ENCODE assay signal across 8 mouse cellular contexts in the genomic region with DNA sequence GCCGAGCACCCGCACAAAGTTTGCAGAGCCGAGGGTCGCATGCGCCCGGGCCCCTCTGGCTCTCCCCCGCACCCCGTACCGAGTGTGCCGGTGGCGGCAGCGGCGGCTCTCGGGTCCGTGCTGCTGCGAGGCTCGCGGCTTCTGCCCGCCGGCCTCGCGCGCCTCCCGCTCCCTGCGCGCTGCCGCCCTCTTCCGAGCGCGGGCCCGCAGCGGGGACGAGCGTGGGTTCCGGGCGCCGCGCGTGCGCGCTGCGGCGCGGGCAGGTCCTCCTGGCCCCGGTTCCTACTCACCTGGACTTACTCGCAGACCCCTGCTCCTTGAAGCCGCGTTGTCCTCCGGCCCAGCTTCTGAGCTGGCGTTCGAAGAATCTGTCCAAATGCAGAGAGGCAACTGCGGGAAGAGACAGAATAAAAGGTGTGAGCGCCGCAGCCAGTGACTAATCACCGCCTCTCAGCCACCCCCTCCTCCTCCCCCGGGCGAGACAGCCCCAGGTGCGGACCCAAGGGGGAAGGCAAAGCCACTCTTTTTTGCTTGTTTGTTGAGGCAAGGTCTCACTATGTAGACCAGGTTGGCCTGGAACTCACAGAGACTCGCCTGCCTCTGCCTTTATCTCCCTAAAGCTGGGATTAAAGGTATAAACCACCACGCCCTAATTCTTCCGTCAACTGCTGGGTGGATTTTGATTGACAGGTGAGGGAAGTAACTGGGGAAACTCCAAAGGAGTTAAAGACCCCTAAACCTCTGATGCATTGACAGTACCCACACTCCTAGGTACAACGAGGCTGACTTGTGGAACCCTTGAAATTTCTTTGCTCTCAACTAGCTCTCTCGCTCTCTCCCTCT. TPM values are rescaled to one million over a fixed set of nuclear protein-coding genes. Genes with fewer than 3 reads are reported as not detected.
DNase-seq lines count a peak whose midpoint lies in the region; ATAC-seq and TF ChIP-seq lines count a peak whose summit lies in the region.

No protein-coding gene starts in this region.

- H3K4me2 ChIP-seq in forebrain, embryonic 14.5 days (ENCODE audit: low read length) = peak overlapping the region; percentile 87
- H3K4me2 ChIP-seq in hindbrain, embryonic 13.5 days = peak overlapping the region; percentile 86
- peak overlapping the region; percentile 58 for H3K4me2 ChIP-seq in limb, embryonic 11.5 days (ENCODE audit: low read depth, severe bottlenecking)
- peak overlapping the region; percentile 90 for H3K4me2 ChIP-seq in midbrain, embryonic 12.5 days (replicated peaks)
- H3K4me2 ChIP-seq in stomach, embryonic 14.5 days (replicated peaks; ENCODE audit: low read depth, low read length) = peak overlapping the region; percentile 69

- H3K9me3 ChIP-seq in forebrain, embryonic 14.5 days (replicated peaks; ENCODE audit: control insufficient read depth, low read length) = no peaks in the 10 kb centered on the region
- no peaks in the 10 kb centered on the region for H3K9me3 ChIP-seq in hindbrain, embryonic 13.5 days
- no peaks in the 10 kb centered on the region for H3K9me3 ChIP-seq in limb, embryonic 11.5 days (ENCODE audit: control insufficient read depth, low read length)
- H3K9me3 ChIP-seq in midbrain, embryonic 12.5 days = no peaks in the 10 kb centered on the region
- no peaks in the 10 kb centered on the region for H3K9me3 ChIP-seq in stomach, embryonic 14.5 days (ENCODE audit: control insufficient read depth, low read depth, low read length)

- peak; percentile 81 for ATAC-seq in forebrain, embryonic 14.5 days
- ATAC-seq in hindbrain, embryonic 13.5 days (ENCODE audit: low FRiP score) = peak; percentile 80
- ATAC-seq in limb, embryonic 11.5 days (ENCODE audit: insufficient number of reproducible peaks, low FRiP score, low TSS enrichment, low read depth) = peak; percentile 39; the same call in 1 of the 2 replicates
- ATAC-seq in midbrain, embryonic 12.5 days (ENCODE audit: low FRiP score, low read depth) = peak; percentile 62
- ATAC-seq in stomach, embryonic 14.5 days (ENCODE audit: insufficient number of reproducible peaks, insufficient read depth, low FRiP score, low read depth) = peak; percentile 73

- peaks cover 14% of the 10 kb centered on the region; the same call in 1 of the 2 replicates for H3K27me3 ChIP-seq in forebrain, embryonic 14.5 days (replicated peaks; ENCODE audit: control insufficient read depth, insufficient read depth, low read length)
- peaks cover 52% of the 10 kb centered on the region for H3K27me3 ChIP-seq in hindbrain, embryonic 13.5 days
- H3K27me3 ChIP-seq in limb, embryonic 11.5 days (ENCODE audit: control insufficient read depth, insufficient read depth, low read length) = peaks cover 26% of the 10 kb centered on the region
- H3K27me3 ChIP-seq in midbrain, embryonic 12.5 days = peaks cover 55% of the 10 kb centered on the region
- no peaks in the 10 kb centered on the region for H3K27me3 ChIP-seq in stomach, embryonic 14.5 days (ENCODE audit: control insufficient read depth, insufficient read depth, low read length)

- WGBS in forebrain, embryonic 14.5 days = 2% methylated on average over 61 of the region's 63 CpGs
- WGBS in hindbrain, embryonic 13.5 days = 3% methylated on average over 51 of the region's 63 CpGs
- 2% methylated on average over 62 of the region's 63 CpGs for WGBS in limb, embryonic 11.5 days
- WGBS in midbrain, embryonic 12.5 days = 2% methylated on average over 62 of the region's 63 CpGs
- 3% methylated on average over 60 of the region's 63 CpGs for whole genome bisulfite sequencing in stomach, embryonic 14.5 days

- peaks cover 7% of the 10 kb centered on the region; the same call in 1 of the 2 replicates for H3K4me1 ChIP-seq in forebrain, embryonic 14.5 days (ENCODE audit: control insufficient read depth, insufficient read depth, low read length)
- H3K4me1 ChIP-seq in hindbrain, embryonic 13.5 days (replicated peaks) = peaks cover 29% of the 10 kb centered on the region
- peaks cover 11% of the 10 kb centered on the region for H3K4me1 ChIP-seq in limb, embryonic 11.5 days (ENCODE audit: control insufficient read depth, insufficient read depth, low read length)
- peaks cover 24% of the 10 kb centered on the region; the same call in 1 of the 2 replicates for H3K4me1 ChIP-seq in midbrain, embryonic 12.5 days
- H3K4me1 ChIP-seq in stomach, embryonic 14.5 days (ENCODE audit: control insufficient read depth, insufficient read depth, low read length) = peaks cover 13% of the 10 kb centered on the region

- H3K36me3 ChIP-seq in forebrain, embryonic 14.5 days (ENCODE audit: control insufficient read depth, insufficient read depth, low read length) = no peaks in the 10 kb centered on the region
- no peaks in the 10 kb centered on the region for H3K36me3 ChIP-seq in hindbrain, embryonic 13.5 days
- H3K36me3 ChIP-seq in limb, embryonic 11.5 days (ENCODE audit: control insufficient read depth, insufficient read depth, low read length) = no peaks in the 10 kb centered on the region
- H3K36me3 ChIP-seq in midbrain, embryonic 12.5 days = no peaks in the 10 kb centered on the region
- no peaks in the 10 kb centered on the region for H3K36me3 ChIP-seq in stomach, embryonic 14.5 days (ENCODE audit: control insufficient read depth, insufficient read depth, low read length)

- peak; percentile 48 to 68 for DNase-seq in heart, adult 18-20 months
- no peak for DNase-seq in heart, adult 8-10 months (ENCODE audit: low spot score)
- peak; percentile 79 for DNase-seq in brain, embryonic 14.5 days (ENCODE audit: low read depth)
- DNase-seq in forebrain, embryonic 14.5 days (ENCODE audit: low spot score) = peak; percentile 71
- peak; percentile 76 for DNase-seq in limb, embryonic 11.5 days (ENCODE audit: low spot score)

- peak overlapping the region; percentile 78 for H3K9ac ChIP-seq in forebrain, embryonic 14.5 days (ENCODE audit: low read length)
- peak overlapping the region; percentile 75 for H3K9ac ChIP-seq in hindbrain, embryonic 13.5 days
- peak overlapping the region; percentile 65 for H3K9ac ChIP-seq in limb, embryonic 11.5 days (ENCODE audit: low read length)
- H3K9ac ChIP-seq in midbrain, embryonic 12.5 days (replicated peaks) = peak overlapping the region; percentile 59
- H3K9ac ChIP-seq in stomach, embryonic 14.5 days (replicated peaks; ENCODE audit: low read depth, low read length) = peak overlapping the region; percentile 43

- no peak for TF ChIP-seq CTCF in brain, embryonic 14.5 days (IDR thresholded peaks at IDR 0.05; ENCODE audit: borderline replicate concordance, extremely low read depth, insufficient read depth, insufficient read length)

- peak; percentile 73 for TF ChIP-seq POLR2A in brain, embryonic 14.5 days (IDR thresholded peaks at IDR 0.05; ENCODE audit: borderline replicate concordance, extremely low read depth, insufficient read depth, insufficient read length, poor library complexity, severe bottlenecking)

- peak overlapping the region; percentile 64 for H3K4me3 ChIP-seq in forebrain, embryonic 14.5 days (ENCODE audit: low read depth, low read length)
- peak overlapping the region; percentile 64 for H3K4me3 ChIP-seq in hindbrain, embryonic 13.5 days
- peak overlapping the region; percentile 56 for H3K4me3 ChIP-seq in limb, embryonic 11.5 days (ENCODE audit: low read depth, low read length)
- H3K4me3 ChIP-seq in midbrain, embryonic 12.5 days = peak overlapping the region; percentile 70
- H3K4me3 ChIP-seq in stomach, embryonic 14.5 days (ENCODE audit: low read depth, low read length) = peak overlapping the region; percentile 56

- 0 out of 2 replicates have a peak overlapping the region, but pooled peaks have one; percentile 9 for H3K27ac ChIP-seq in forebrain, embryonic 14.5 days (ENCODE audit: low read depth, low read length)
- H3K27ac ChIP-seq in hindbrain, embryonic 13.5 days = peak overlapping the region; percentile 40; the same call in 1 of the 2 replicates
- H3K27ac ChIP-seq in limb, embryonic 11.5 days (replicated peaks; ENCODE audit: low read depth, low read length) = no peak overlapping the region
- no peak overlapping the region for H3K27ac ChIP-seq in midbrain, embryonic 12.5 days (replicated peaks)
- H3K27ac ChIP-seq in stomach, embryonic 14.5 days (ENCODE audit: low read length) = no peak overlapping the region

RNA-seq across cellular contexts. Expression of gene Dusp14, which starts 0.6 kb away (rescaled TPM):
- total RNA-seq in heart, adult 18-20 months (2021) = under 1 TPM in 1 of 2 experiments, not detected in 1; 0.44 TPM
- under 1 TPM in 3 of 4 experiments, not detected in 1; 0.50 to 0.80 (median 0.78) TPM for total RNA-seq in heart, adult 8-10 months (2022)
- 11.6 and 25.1 TPM in 2 replicates for polyA plus RNA-seq in brain, embryonic 14.5 days (2012; rRNA removed)
- 33.3 and 45.7 TPM in 2 replicates for polyA plus RNA-seq in forebrain, embryonic 14.5 days (2014; fragmentation: Nextera tagmentation; extraction: Ambion mirVana)
- 10.0 and 13.0 TPM in 2 replicates for polyA plus RNA-seq in hindbrain, embryonic 13.5 days (2015; fragmentation: Nextera tagmentation; extraction: Ambion mirVana)
- 7.9 TPM in 2 replicates for polyA plus RNA-seq in limb, embryonic 11.5 days (2014; fragmentation: Nextera tagmentation; extraction: Ambion mirVana)
- polyA plus RNA-seq in midbrain, embryonic 12.5 days (2016; fragmentation: Nextera tagmentation; extraction: Ambion mirVana) = 7.6 and 7.8 TPM in 2 replicates
- polyA plus RNA-seq in stomach, embryonic 14.5 days (2014; fragmentation: Nextera tagmentation; extraction: Ambion mirVana) = 21.9 and 24.0 TPM in 2 replicates

Comparison
In these comparisons a context has a peak if more than half of its experiments do, and no peak if none do; other contexts are left out.
1. H3K27ac ChIP-seq: peak in forebrain, embryonic 14.5 days (single experiment) and hindbrain, embryonic 13.5 days (single experiment); none in limb, embryonic 11.5 days (single experiment), midbrain, embryonic 12.5 days (single experiment) and stomach, embryonic 14.5 days (single experiment).
2. Peak in every context shown above with its lines, with median percentiles within 50 percentile points of each other: ATAC-seq, H3K4me2 ChIP-seq, H3K4me3 ChIP-seq and H3K9ac ChIP-seq.